Mouse (Mus musculus) layer of hippocampus, adult 11-12 months (tissue): ENCODE data around the gene Actrt2.

ENCODE experiments used
- DNase-seq: peaks from one replicate; pipeline ENCODE4 v3.0.0; 2022; ENCODE audit warnings: low spot score

Gene Actrt2

GRCm38 (mm10) chr4:154667767-154668166, at the start of gene Actrt2:
Gene Actrt2, minus strand, starts transcription at chr4:154667867.
- DNase-seq, result no peak

DNA sequence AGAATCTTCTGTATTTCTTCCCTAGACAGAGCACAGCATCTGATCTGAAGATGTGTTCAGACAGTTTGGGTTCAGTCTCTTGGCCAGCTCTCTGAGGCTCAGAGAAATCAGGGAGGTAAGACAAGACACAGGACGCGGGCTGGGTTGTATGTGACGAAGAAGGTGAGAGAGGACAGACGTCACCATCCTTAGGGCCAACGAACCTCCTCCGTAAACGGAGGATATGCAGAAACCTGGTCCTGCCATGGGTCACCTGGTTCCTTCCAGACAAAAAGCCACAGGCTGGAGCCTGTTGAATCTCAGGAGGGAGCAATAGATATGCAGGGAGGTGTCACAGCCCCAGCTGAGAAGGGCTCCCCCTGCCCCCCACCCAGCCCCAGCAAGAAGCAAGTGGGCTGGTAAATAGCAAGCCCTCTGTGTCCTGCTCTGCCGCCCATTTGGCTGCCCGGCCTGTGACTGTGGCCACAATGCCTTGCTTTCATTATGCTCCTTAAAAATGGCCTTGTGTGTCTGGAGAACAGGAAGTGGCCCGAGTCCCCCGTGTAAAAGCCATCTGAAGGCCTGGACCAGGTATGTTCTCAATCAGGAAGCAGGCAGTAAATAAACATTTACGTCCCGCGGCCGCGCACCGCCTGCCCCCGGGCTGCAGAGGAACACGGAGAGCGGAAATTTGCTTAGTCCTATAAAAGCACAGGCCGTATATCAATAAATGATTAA, 41.9 kb upstream of the Actrt2 start:
- DNase-seq, result no peak

- no peak for DNase-seq
These were observed 41.1 kb upstream of the Actrt2 start for GRCm38 (mm10) chr4:154708811-154709210.

DNA sequence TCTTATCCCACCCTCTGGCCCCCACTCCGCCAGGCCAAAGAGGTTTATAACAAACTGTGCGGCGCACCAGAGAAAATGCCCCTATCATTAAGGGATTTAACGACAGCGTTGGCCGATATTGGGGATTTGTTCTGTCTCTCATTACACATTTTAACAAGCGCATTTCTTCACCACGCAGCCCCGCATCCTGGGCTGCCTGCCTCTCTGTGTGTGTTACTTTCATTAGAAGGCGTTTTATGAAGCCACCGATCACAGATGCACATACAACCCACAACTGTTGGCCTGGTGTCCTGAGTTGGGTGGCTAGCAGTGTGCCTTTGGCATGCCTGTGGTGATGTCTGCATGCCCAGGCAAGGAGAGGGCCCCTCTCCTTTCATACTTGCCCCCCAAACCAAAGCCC, 40.6 kb upstream of the Actrt2 start:
- no peak for DNase-seq

DNA sequence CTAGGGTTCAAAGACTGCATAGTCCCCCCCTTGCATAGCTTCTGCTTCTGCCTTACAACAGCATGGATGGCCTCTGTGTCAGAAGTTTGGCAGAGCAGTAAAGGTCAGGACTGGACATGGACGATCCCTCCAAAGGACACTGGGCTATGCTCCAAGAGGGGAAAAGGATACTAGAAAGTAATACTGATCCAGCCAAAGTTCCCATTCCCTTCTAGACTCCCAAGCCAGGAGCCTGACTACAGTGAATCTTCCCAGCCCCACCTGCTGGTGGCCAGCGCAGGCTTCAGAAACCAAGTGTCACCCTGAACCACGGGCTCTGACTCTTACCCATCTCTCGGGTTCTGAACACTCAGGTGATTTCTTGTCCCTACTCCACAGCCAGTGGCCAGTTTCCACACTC, 39.9 kb upstream of the Actrt2 start:
- no peak for DNase-seq

DNA sequence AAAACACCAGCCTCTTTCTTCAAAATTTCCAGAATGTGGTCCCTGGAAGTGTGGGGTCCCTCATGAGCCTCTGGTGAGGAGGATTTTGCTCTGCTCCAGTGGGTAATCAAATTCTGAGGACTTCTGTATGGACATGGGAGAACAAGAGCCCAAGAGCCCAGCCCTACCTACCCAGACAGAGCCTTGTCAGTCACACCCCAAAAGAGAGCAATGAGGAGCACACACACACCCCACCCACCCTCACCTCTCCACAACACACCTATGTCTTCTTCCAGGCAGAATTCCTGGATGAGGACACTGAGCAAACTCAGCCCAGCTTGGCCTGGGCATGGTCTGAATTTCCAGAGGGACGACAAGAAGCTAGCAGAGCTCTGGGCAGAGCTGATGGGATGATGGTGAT, 38.8 kb upstream of the Actrt2 start:
- no peak for DNase-seq

DNA sequence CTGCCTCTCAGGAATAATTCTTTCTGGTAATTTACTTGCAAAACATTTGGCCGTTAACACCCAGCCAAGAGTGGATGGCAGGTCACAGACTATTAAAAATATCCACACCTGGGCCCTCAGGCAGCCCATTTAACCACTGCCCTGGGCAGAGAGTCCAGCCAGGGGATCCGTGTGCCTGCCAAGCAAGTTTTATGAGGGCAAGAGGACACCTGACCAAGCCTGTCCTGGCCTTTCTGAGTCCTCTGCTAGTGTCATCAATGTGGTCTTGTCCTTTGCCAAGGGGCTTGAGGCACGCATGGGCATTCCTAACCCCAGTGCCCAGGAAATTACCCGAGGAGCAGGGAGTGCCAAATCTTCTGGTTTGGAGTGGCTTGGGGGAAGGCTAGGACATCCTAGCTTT, 38.0 kb upstream of the Actrt2 start:
- no peak for DNase-seq

DNA sequence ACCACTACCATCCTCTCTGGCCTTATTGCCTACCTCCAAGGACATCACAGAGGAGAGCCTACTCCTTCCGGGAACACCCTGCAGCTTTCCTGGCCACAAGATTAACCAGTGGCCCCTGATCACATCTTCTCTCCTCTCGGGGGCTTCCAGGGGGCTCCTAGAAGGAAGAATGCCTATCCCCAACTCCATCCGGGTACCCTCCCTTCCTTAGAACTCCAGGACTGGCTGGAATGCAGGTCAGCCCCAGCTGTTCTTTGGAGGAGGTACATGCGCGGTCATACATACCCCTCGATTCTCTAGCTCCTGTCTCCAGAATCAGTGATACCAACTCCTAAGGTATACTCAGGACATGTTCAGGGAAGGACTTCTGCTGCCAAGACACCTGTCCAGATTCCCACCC, 37.4 kb upstream of the Actrt2 start:
- no peak for DNase-seq

GRCm38 (mm10) chr4:154704591-154704990, 36.9 kb upstream of the Actrt2 start:
- no peak for DNase-seq

GRCm38 (mm10) chr4:154703426-154704070, 35.9 kb upstream of the Actrt2 start:
- DNase-seq, result no peak

GRCm38 (mm10) chr4:154702931-154703330, 35.3 kb upstream of the Actrt2 start:
- no peak for DNase-seq

DNA sequence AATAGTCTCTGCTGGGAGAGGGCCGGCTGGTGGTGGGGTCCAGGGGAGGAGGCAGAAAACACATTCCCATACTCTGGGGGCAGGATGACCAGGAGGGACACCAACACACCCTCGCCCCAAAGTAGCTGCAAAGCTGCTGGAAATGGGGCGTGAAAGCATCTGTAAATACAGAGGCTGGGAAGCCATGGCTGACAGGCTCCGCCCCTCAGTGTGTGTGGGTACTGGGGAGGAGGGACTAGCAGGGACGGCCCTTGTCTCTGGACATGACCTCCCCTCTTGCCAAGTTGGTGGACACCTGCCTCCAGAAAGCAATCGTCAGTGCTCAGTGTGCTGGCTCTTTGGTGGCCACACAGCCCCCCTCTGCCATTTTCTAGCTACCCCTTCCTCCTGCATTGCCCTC, 34.5 kb upstream of the Actrt2 start:
- DNase-seq, result no peak

- DNase-seq, result no peak
These were observed 33.3 kb upstream of the Actrt2 start for GRCm38 (mm10) chr4:154700921-154701412.

- DNase-seq, result no peak
These were observed 32.8 kb upstream of the Actrt2 start for GRCm38 (mm10) chr4:154700436-154700835.

GRCm38 (mm10) chr4:154699236-154699635, 31.6 kb upstream of the Actrt2 start:
- DNase-seq, result no peak

GRCm38 (mm10) chr4:154698631-154699030, 31.0 kb upstream of the Actrt2 start:
- DNase-seq, result no peak

GRCm38 (mm10) chr4:154698021-154698590, 30.4 kb upstream of the Actrt2 start:
- no peak for DNase-seq

GRCm38 (mm10) chr4:154697476-154697875, 29.8 kb upstream of the Actrt2 start:
- DNase-seq, result no peak

DNA sequence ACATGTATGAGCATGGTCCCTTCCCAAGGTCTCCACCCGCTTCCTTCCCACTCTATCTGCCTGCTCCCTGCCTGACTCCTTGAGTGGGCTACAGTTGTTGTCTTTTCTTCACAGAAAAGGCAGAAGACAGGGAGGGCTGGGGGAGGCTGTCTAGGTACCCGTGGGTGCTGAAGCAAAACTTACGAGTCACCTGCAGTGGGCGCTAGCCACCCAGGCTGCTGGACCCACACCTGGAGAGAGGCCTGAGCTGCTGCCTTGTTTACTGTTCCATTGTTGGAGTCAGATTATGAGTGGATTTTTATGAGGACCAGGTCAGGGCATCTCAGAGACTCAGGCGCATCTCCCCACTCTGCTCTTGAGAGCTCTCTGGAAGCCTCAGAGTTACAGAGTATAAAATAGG, 28.9 kb upstream of the Actrt2 start:
- no peak for DNase-seq

DNA sequence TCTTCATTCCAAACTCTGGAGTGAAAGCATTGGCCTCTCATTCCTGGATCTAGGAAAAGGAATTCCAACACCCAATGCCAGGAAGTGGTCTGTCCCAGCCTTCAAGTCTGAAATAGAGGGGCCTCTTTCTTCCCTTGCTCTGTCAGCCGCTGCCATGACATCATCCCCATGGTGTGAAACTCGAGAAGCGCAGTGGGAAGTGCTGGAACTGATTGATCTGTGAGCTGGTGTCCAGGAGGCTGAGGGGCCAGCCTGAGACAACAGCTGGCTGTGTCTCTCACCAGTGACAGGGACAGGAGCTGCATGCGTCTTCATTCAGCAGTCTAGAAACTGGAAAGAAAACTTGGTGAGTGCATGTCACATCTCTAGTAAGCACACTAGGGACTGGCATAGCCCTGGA, 28.5 kb upstream of the Actrt2 start:
- DNase-seq, result no peak

DNA sequence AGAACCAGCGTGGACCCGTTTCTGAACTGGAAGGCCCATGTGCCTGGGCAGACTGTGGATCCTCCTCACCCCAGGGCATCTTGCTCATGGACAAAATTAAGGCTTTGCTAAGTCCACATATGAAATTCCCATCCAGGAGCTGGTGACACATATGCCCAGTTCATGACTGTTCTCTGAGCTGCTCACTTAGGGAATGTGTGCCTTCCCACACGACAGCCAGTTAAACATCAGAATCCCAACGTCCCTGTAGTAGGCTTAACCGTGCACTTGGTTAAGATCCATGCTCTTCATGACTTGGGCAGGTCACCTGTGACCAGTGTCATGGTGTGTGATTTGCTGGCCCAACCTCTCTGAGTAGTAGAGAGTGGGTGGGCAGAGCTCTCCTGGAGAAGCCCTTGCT, 26.7 kb upstream of the Actrt2 start:
- no peak for DNase-seq

GRCm38 (mm10) chr4:154693348-154694015, 25.8 kb upstream of the Actrt2 start:
- DNase-seq, result no peak
